Mouse (Mus musculus): Measurements from ENCODE around the gene Ammecr1.
A peak's percentile ranks its signal among the peaks of the same experiment; 100 is the strongest.

Ammecr1 gene

DNA sequence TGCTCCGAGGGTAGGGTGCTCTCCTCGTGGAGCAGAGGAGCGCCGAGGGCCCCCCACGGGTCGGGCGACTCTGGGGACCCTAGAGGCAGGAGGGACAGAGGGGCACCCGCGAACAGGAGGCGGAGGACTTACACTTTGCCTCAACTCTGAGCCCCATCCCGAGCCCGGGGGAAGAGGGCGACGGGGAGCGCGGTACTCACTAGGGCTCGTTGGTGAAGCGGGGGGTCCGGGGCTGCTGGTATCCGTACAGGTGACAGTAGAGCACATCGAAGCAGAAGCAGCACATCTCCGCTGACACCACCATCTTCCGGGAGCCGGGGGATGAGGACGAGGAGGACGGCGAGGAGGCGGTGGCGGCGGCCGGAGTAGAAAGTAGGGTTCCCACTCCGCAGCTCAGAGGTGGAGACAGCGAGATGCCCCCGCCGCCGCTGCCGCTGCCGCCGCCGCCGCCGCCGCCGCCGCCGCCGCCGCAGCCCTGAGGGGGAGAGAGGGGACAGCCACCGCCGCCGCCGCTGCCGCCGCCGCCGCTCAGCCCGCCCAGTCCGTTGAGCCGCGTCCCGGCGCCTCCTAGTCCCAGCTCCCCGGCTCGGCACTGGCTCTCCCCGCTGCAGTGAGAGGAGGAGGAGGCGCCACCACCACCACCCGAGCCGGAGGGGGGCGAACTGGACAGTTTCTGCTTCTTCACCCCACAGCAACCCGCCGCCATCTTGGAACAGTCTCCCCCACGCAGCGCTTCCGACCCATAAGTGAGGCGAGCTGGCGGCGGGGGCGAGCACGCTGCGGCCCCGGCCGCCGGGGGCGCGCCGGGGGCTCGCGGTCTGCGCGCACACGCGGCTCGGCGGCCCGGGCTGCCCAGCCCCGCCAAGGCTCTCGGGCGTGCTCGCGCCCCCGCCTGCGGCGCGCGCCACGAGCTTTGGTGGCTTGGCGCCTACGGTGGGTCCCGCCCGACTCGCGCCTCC lies at the start of gene Ammecr1:
TSS of gene Ammecr1 (minus strand) at position 721 of the 959 bp plus-strand sequence.
- DNase-seq, result peak; percentile 72 to 81

- DNase-seq, result no peak
These were observed 47.6 kb upstream of the Ammecr1 start for GRCm38 (mm10) chrX:143014118-143014517.

DNA sequence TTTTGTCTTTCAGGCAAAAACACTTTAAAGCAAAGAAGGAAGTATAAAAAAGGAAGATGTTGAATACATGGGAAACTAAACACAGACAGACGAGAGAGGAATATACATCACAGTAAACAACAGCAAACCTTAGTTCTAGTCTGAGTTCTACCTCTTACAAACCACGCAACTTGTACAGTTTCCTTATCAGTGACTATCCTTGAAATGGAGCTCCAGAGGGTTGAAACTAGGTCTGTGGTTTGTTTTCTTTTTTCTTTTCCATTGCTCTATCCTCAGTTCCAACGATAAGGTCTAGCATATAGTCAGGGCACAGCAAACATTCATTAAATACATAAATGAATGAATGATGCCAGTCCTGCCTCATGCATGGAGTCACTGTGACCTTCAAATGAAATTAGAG lies 45.8 kb upstream of the Ammecr1 start:
- no peak for DNase-seq

GRCm38 (mm10) chrX:143011865-143012264 lies 45.3 kb upstream of the Ammecr1 start:
- no peak for DNase-seq

GRCm38 (mm10) chrX:143004131-143004846 lies 37.8 kb upstream of the Ammecr1 start:
- no peak for DNase-seq

GRCm38 (mm10) chrX:142997214-142997613 lies 30.7 kb upstream of the Ammecr1 start:
- no peak for DNase-seq

DNA sequence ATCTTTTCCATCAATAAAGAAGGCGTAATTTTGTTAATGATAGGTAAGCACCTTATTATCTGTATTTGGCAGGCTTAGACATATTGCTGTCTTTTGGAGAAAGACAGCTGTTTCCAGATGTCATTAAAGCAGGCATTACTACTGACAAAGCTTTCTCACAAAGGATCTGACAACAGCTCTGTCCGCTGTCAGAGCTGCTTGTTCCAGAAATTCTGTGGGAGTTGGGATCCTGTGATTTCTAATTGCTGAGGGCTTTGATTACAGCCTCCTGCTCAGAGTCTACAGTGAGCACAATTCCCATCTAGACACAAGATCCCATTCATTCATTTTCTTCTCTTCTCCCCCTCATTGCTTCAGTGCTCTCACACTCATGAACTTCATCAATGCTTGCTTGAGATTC lies 28.0 kb upstream of the Ammecr1 start:
- DNase-seq, result no peak

DNA sequence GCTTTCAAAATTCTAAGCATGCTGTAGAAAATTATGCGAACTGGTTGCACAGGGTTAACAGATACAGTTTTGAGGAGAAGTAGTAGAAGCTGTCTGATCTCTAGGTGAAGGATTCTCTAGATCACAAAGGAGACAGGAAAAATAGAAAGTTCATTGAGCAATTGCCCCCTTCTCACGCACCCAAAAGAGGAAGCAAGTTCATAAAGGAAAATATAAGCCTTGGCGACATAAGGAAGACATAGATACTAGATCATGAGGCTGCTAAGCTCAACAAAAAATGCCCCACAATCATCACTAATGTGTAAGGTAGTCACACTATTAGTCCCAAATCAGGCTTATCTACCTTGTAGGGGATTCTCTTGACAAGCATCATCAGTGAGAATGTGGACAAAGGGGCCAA lies 17.6 kb upstream of the Ammecr1 start:
- no peak for DNase-seq

DNA sequence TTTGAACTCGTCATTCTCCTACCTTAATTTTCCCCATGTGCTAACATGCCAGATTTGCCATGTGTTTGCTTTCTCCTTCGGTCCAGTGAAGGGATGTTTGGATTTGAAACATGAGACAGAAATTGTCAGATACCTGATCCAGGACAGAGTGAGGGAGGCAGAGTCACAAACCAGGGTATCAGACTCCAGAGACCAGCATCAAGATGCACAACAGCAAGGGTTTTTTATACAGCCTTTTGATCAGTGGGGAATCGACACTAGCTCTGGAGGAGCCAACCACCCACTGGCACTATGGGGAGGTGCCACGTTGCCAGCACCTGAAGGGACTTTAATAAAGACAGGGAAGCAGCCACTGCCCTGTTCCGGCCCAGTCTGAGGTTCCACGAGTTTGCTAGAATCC lies 17.1 kb upstream of the Ammecr1 start:
- DNase-seq, result no peak

DNA sequence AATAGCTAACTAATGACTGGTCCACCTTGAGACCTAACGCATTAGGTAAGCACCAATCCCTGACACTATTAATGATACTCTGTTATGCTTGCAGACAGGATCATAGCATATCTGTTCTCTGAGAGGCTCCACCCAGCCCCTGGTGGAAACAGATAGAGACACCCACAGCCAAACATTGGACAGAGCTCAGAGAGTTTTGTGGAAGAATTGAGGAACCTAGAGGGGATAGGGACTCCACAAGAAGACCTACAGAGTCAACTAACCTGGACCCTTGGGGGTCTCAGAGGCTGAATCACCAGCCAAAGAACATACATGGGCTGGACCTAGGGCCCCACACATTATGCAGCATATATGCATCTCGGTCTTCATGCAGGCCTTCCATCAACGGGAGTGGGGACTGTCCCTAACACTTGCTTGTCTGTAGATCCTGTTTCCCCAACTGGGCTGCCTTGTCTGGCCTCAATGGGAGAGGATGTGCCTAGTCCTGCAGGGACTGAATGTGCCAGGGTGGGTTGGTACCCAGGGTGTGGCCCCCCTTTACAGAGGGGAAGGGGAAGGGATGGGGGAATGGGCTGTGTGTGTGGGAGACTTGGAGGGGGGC lies 15.1 kb upstream of the Ammecr1 start:
- DNase-seq, result no peak

- DNase-seq, result no peak
These were observed 14.5 kb upstream of the Ammecr1 start for GRCm38 (mm10) chrX:142980855-142981529.

GRCm38 (mm10) chrX:142979224-142979623 lies 12.7 kb upstream of the Ammecr1 start:
- DNase-seq, result no peak

- DNase-seq, result no peak
These were observed 6.0 kb upstream of the Ammecr1 start for GRCm38 (mm10) chrX:142972443-142972970.

GRCm38 (mm10) chrX:142971759-142972158 lies 5.2 kb upstream of the Ammecr1 start:
- DNase-seq, result no peak

- peak in 1 of 2 experiments; percentile 10 for DNase-seq
These were observed 539 bp upstream of the Ammecr1 start for GRCm38 (mm10) chrX:142967067-142967466.

GRCm38 (mm10) chrX:142965236-142966007 lies 1.1 kb downstream of the Ammecr1 start:
- no peak for DNase-seq

- DNase-seq, result no peak
These were observed 6.1 kb downstream of the Ammecr1 start for GRCm38 (mm10) chrX:142960434-142960833.

DNA sequence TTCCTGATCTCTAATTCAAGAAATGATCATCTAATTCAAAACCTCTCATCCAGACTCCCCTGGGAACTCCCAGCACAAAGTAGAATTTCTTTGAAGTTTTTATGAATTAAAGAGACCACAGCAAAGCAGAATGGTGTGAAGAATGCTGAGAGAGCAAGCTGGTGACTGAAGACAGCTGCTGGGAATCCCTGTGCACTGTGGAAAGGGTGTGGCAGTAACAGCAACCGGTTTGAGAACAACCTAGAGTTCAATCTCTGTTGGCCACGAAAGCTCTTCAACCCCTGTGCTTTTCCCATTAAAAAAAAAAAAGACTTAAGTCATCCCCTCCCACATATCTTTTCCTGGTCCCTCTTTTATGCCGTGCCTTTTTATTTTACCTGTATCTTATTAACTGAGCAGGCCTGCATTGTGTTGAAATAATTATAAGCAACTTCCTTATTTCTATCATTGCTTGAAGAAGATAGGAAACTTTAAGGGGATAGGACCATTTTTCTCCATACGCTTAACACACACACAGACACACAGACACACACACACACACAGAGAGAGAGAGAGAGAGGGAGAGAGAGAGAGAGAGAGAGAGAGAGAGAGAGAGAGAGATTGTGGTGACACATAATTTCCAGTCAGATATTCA lies 6.7 kb downstream of the Ammecr1 start:
- no peak for DNase-seq

GRCm38 (mm10) chrX:142928430-142928829 lies 38.1 kb downstream of the Ammecr1 start:
- no peak for DNase-seq

DNA sequence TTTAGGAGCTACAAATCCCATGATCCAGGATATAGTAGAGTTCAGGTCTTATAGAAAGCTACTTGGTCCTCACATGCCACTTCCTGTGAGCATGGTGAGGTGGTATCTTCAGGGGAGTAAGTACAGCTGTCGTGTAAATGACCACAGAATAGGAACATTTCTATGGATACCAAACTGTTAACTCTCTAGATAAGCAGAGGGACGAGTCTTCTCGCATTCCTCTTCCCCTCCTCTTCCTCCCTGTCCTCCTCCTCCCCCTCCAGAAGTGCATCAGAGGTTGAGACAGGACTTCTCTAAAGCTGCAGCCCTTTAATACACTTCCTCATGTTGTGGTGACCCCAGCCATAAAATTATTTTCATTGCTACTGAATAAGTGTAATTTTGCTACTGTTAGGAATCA lies 49.1 kb downstream of the Ammecr1 start:
- DNase-seq, result no peak

DNA sequence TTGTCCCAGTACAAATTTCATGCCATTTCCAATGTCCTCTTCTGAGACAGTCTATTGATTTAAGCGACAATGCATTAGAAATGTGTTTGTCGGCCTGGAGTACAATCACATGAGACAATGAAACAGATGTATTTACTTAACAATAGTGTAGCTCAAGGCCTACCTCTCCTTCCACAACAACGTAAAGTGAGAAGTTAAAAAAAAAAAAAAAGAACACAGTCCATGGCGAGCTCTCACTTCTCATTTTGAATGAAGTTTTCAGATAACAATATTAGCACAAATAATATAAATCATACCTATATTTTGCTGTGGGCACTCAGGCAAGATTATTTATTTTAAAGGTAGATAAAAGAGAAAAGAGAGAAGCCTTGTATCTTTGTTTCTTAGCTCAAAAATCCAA lies 49.8 kb downstream of the Ammecr1 start:
- DNase-seq, result no peak

All from thymus, postnatal 36 days (tissue).